Comparison of ENCODE assay signal across 20 mouse cellular contexts in the genomic region with DNA sequence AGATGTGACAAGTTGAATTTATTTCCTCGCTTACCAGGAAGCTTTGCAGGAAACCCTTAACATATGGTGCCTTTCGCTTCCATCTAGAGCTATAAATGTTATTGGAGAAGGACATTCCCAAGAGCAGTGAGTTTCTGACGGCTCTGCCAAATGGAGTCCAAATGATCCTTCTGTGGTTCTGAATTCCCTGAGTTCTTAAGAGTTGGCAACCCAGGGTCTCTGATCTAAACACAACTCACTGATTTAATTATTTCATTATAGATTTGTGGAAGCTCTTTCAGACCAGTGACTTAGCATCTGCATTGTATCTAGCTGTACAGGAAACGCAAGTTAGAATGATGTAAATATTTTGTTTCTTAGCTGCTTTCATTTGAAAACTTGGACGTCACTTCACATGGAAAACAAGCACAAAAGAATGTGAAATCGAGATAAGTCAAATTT.
A peak's percentile ranks its signal among the peaks of the same experiment; 100 is the strongest.
DNase-seq lines count a peak whose midpoint lies in the region; ATAC-seq lines count a peak whose summit lies in the region.
"Had no signal": no experiment of that assay in that cellular context is flagged by ENCODE, and none has a peak within 500 bp of the region (broad histone marks: within the 10 kb centered on the region; RNA-seq: fewer than 3 reads in every experiment).

No protein-coding gene starts in this region.

- 0 out of 2 replicates have a peak, but pooled peaks cover 8% of the 10 kb centered on the region for H3K4me1 ChIP-seq in limb, embryonic 11.5 days (ENCODE audit: control insufficient read depth, insufficient read depth, low read length)
- no peaks in the 10 kb centered on the region for H3K4me1 ChIP-seq in limb, embryonic 10.5 days
- H3K4me1 ChIP-seq: heart, embryonic 10.5 days; limb, embryonic 12.5 days; liver, embryonic 15.5 days; midbrain, embryonic 15.5 days had no signal

- H3K36me3 ChIP-seq in limb, embryonic 11.5 days (ENCODE audit: control insufficient read depth, insufficient read depth, low read length): no peaks in the 10 kb centered on the region
- no peaks in the 10 kb centered on the region for H3K36me3 ChIP-seq in limb, embryonic 10.5 days
- H3K36me3 ChIP-seq: forebrain, embryonic 12.5 days; heart, embryonic 10.5 days; limb, embryonic 12.5 days; liver, embryonic 15.5 days; midbrain, embryonic 15.5 days had no signal

- H3K27me3 ChIP-seq in limb, embryonic 11.5 days (ENCODE audit: control insufficient read depth, insufficient read depth, low read length): no peaks in the 10 kb centered on the region
- H3K27me3 ChIP-seq in limb, embryonic 10.5 days (ENCODE audit: low read depth, poor library complexity, severe bottlenecking): no peaks in the 10 kb centered on the region
- H3K27me3 ChIP-seq: forebrain, embryonic 12.5 days; limb, embryonic 12.5 days; liver, embryonic 15.5 days; midbrain, embryonic 15.5 days had no signal

- H3K27ac ChIP-seq in limb, embryonic 11.5 days (replicated peaks; ENCODE audit: low read depth, low read length): no peak overlapping the region
- H3K27ac ChIP-seq in limb, embryonic 10.5 days: no peak overlapping the region
- H3K27ac ChIP-seq: forebrain, embryonic 12.5 days; heart, embryonic 10.5 days; hindbrain, postnatal 0 days; limb, embryonic 12.5 days; liver, embryonic 15.5 days; midbrain, embryonic 15.5 days had no signal

- no peak overlapping the region for H3K9ac ChIP-seq in limb, embryonic 11.5 days (ENCODE audit: low read length)
- H3K9ac ChIP-seq: forebrain, embryonic 12.5 days; limb, embryonic 12.5 days; liver, embryonic 15.5 days; midbrain, embryonic 15.5 days had no signal

- ATAC-seq in limb, embryonic 11.5 days (ENCODE audit: insufficient number of reproducible peaks, low FRiP score, low TSS enrichment, low read depth): no peak
- ATAC-seq: hindbrain, postnatal 0 days; midbrain, embryonic 15.5 days had no signal

- H3K9me3 ChIP-seq in limb, embryonic 11.5 days (ENCODE audit: control insufficient read depth, low read length): no peaks in the 10 kb centered on the region
- H3K9me3 ChIP-seq in limb, embryonic 10.5 days (replicated peaks): no peaks in the 10 kb centered on the region
- H3K9me3 ChIP-seq: forebrain, embryonic 12.5 days; heart, embryonic 10.5 days; limb, embryonic 12.5 days; liver, embryonic 15.5 days; midbrain, embryonic 15.5 days had no signal

- no peak overlapping the region for H3K4me2 ChIP-seq in limb, embryonic 11.5 days (ENCODE audit: low read depth, severe bottlenecking)
- H3K4me2 ChIP-seq: forebrain, embryonic 12.5 days; limb, embryonic 12.5 days; liver, embryonic 15.5 days; midbrain, embryonic 15.5 days had no signal

- H3K4me3 ChIP-seq in limb, embryonic 11.5 days (ENCODE audit: low read depth, low read length): no peak overlapping the region
- no peak overlapping the region for H3K4me3 ChIP-seq in limb, embryonic 10.5 days
- H3K4me3 ChIP-seq: forebrain, embryonic 12.5 days; heart, embryonic 10.5 days; limb, embryonic 12.5 days; liver, embryonic 15.5 days; midbrain, embryonic 15.5 days had no signal

- WGBS in limb, embryonic 11.5 days: 41% methylated on average over 6 of the region's 6 CpGs
- WGBS in limb, embryonic 10.5 days: 57% methylated on average over 6 of the region's 6 CpGs

- DNase-seq in frontal cortex, postnatal 36 days (ENCODE audit: low spot score in 2 of 2): peak; percentile 12 to 46
- DNase-seq in frontal cortex, postnatal 25 days (ENCODE audit: low spot score in 2 of 2): no peak
- peak; percentile 30 for DNase-seq in limb, embryonic 11.5 days (ENCODE audit: low spot score)
- DNase-seq in limb, embryonic 10.5 days (ENCODE audit: low spot score): no peak
- DNase-seq in brain, adult 2 months (ENCODE audit: low read depth, low spot score): peak; percentile 65
- DNase-seq in forelimb bud, embryonic 11.5 days (ENCODE audit: low read depth, low spot score): peak; percentile 43
- DNase-seq in cerebellum, postnatal 14 days: no peak
- DNase-seq in T-cell, adult 2 months (ENCODE audit: low spot score): no peak
- DNase-seq: B cell, adult 2 months; cerebellum, adult 8-10 months; gastrocnemius, postnatal 14 days; heart, postnatal 14 days; layer of hippocampus, postnatal 36 days; thymus, adult 2 months had no signal

Comparison
In these comparisons a context has a peak if more than half of its experiments do, and no peak if none do; other contexts are left out.
1. DNase-seq: peak in frontal cortex, postnatal 36 days (2 of 2), limb, embryonic 11.5 days (single experiment), brain, adult 2 months (single experiment) and forelimb bud, embryonic 11.5 days (single experiment); none in frontal cortex, postnatal 25 days (0 of 2), limb, embryonic 10.5 days (single experiment), cerebellum, postnatal 14 days (0 of 2) and T-cell, adult 2 months (single experiment).